Mouse (Mus musculus) kidney, embryonic 15.5 days (tissue): ENCODE data around the gene Rab34. TPM values are rescaled to one million over a fixed set of nuclear protein-coding genes. Genes with fewer than 3 reads are reported as not detected.

Source experiments
- ATAC-seq: fragments of 200-750 bp; cut with Nextera tagmentation; replicated peaks from 2 replicates; pipeline ENCODE4 v1.8.0; 2017; ENCODE audit warnings: moderate TSS enrichment; ENCODE audit not compliant: low FRiP score
- H3K27ac ChIP-seq: fragments of 300-500 bp; sonication (generic); 2 replicates; pipeline ENCODE4 v1.5.1; 2015; ENCODE audit warnings: mild to moderate bottlenecking, inconsistent platforms
- H3K27me3 ChIP-seq: fragments of 300-500 bp; sonication (generic); 2 replicates; pipeline ENCODE4 v1.6.1; 2015; ENCODE audit warnings: inconsistent platforms
- H3K36me3 ChIP-seq: fragments of 300-500 bp; sonication (generic); 2 replicates; pipeline ENCODE4 v1.6.1; 2015; ENCODE audit warnings: inconsistent platforms
- H3K4me1 ChIP-seq: fragments of 300-500 bp; sonication (generic); 2 replicates; pipeline ENCODE4 v1.6.1; 2015; ENCODE audit warnings: inconsistent platforms
- H3K4me2 ChIP-seq: fragments of 300-500 bp; sonication (generic); 2 replicates; pipeline ENCODE4 v1.6.1; 2015; ENCODE audit warnings: moderate library complexity, mild to moderate bottlenecking, inconsistent platforms
- H3K4me3 ChIP-seq: fragments of 300-500 bp; sonication (generic); replicated peaks from 2 replicates; pipeline ENCODE4 v1.5.1; 2015; ENCODE audit warnings: mild to moderate bottlenecking, inconsistent platforms
- H3K9ac ChIP-seq: fragments of 300-500 bp; sonication (generic); 2 replicates; pipeline ENCODE4 v1.6.1; 2015; ENCODE audit warnings: mild to moderate bottlenecking, inconsistent platforms
- H3K9me3 ChIP-seq: fragments of 300-500 bp; sonication (generic); replicated peaks from 2 replicates; pipeline ENCODE4 v1.6.1; 2016; ENCODE audit warnings: inconsistent platforms
- WGBS: fragments of 180-500 bp; shearing (Covaris S2); methylation state at CpG from one replicate; pipeline ENCODE4 v1.1.7; 2015; ENCODE audit warnings: mixed read lengths; 5-methylcytosine and 5-hydroxymethylcytosine counted together
- polyA plus RNA-seq: library from polyadenylated mRNA; unstranded; fragments of >200 nt; fragmentation: Nextera tagmentation; extraction: Ambion mirVana; gene quantifications from 2 replicates; pipeline ENCODE4 v1.2.1, GENCODE M21; 2015

Rab34 gene
- polyA plus RNA-seq, 1 experiment from 2014 or later = 132 TPM

- Histone ChIP-seq H3K27ac (peak overlapping the region; percentile 60), H3K4me1 (peaks cover 55% of the 10 kb centered on the region), H3K9ac (no peak overlapping the region), H3K9me3 (no peaks in the 10 kb centered on the region), H3K27me3 (no peaks in the 10 kb centered on the region), H3K36me3 (peaks cover 86% of the 10 kb centered on the region), H3K4me2 (0 out of 2 replicates have a peak overlapping the region, but pooled peaks have one; percentile 7), H3K4me3 (no peak overlapping the region)
- WGBS = 72% methylated on average over 7 of the region's 7 CpGs
- ATAC-seq = no peak
These were observed 28.7 kb upstream of the Rab34 start for GRCm38 (mm10) chr11:78159557-78159956.

DNA sequence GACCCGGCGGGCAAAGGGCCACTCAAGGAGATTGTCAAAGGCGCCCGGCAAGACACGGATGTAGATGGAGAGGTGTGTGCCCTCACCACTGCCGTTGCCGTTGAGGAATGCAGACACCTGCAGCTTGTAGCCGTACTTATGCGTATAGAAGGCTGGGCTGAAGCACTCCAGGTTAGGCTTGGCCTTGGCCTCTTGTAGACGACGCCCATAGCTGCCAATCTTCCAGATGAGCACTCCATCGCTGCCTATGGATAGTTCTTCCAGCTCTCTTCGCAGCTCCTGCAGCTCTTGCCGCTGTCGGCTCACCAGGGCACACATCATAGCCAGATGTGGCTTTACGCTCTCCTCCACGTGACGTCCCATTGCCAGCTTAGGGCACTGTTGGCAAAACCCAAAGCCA, 28.1 kb upstream of the Rab34 start:
- peaks cover 80% of the 10 kb centered on the region for H3K36me3 ChIP-seq
- H3K4me3 ChIP-seq = no peak overlapping the region
- no peaks in the 10 kb centered on the region for H3K9me3 ChIP-seq
- peak overlapping the region; percentile 60; the same call in 1 of the 2 replicates for H3K27ac ChIP-seq
- no peak overlapping the region for H3K9ac ChIP-seq
- no peak overlapping the region for H3K4me2 ChIP-seq
- ATAC-seq = no peak
- WGBS = 86% methylated on average over 18 of the region's 18 CpGs
- peaks cover 55% of the 10 kb centered on the region for H3K4me1 ChIP-seq
- no peaks in the 10 kb centered on the region for H3K27me3 ChIP-seq

- Histone ChIP-seq H3K36me3 (peaks cover 75% of the 10 kb centered on the region), H3K9ac (no peak overlapping the region), H3K9me3 (no peaks in the 10 kb centered on the region), H3K27ac (0 out of 2 replicates have a peak overlapping the region, but pooled peaks have one; percentile 41), H3K27me3 (no peaks in the 10 kb centered on the region), H3K4me2 (no peak overlapping the region), H3K4me1 (peaks cover 57% of the 10 kb centered on the region), H3K4me3 (no peak overlapping the region)
- ATAC-seq = no peak
- WGBS = 88% methylated on average over 3 of the region's 3 CpGs
These were observed 27.6 kb upstream of the Rab34 start for GRCm38 (mm10) chr11:78160675-78161074.

DNA sequence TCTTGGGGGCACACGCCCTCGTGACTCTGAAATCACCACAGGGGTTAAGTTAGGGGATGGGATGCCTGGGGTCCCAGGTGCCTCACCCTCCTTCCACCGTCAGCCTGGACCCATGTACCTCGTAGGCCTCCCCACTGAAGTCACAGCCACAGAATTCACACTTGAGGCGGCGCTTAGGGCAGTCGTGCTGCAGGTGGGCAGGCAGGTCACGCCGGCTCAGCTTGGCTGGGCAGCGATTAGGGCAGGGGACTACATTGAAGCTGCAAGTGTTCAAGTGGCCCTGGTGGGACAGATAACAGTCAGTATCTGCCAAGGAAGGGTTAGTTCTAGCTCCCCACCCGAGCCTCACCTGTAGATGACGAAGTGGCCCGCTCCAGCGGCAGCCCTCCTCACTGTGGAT, 27.1 kb upstream of the Rab34 start:
- Histone ChIP-seq H3K27me3 (no peaks in the 10 kb centered on the region), H3K36me3 (peaks cover 70% of the 10 kb centered on the region), H3K4me1 (peaks cover 62% of the 10 kb centered on the region), H3K4me2 (no peak overlapping the region), H3K27ac (peak overlapping the region; percentile 96; the same call in 1 of the 2 replicates), H3K9ac (no peak overlapping the region), H3K4me3 (no peak overlapping the region), H3K9me3 (no peaks in the 10 kb centered on the region)
- no peak for ATAC-seq
- 86% methylated on average over 14 of the region's 14 CpGs for WGBS

GRCm38 (mm10) chr11:78161968-78162367, 26.3 kb upstream of the Rab34 start:
- no peak for ATAC-seq
- Histone ChIP-seq H3K4me1 (peaks cover 67% of the 10 kb centered on the region), H3K9me3 (no peaks in the 10 kb centered on the region), H3K4me3 (peak overlapping the region; percentile 100; the same call in 1 of the 2 replicates), H3K27me3 (no peaks in the 10 kb centered on the region), H3K27ac (peak overlapping the region; percentile 96), H3K4me2 (peak overlapping the region; percentile 88), H3K9ac (peak overlapping the region; percentile 100; the same call in 1 of the 2 replicates), H3K36me3 (peaks cover 62% of the 10 kb centered on the region)
- WGBS = 44% methylated on average over 4 of the region's 4 CpGs

- no peaks in the 10 kb centered on the region for H3K9me3 ChIP-seq
- H3K27me3 ChIP-seq = no peaks in the 10 kb centered on the region
- 44% methylated on average over 6 of the region's 6 CpGs for WGBS
- no peak for ATAC-seq
- H3K4me2 ChIP-seq = peak overlapping the region; percentile 88
- peak overlapping the region; percentile 100 for H3K4me3 ChIP-seq
- peaks cover 57% of the 10 kb centered on the region for H3K36me3 ChIP-seq
- H3K9ac ChIP-seq = peak overlapping the region; percentile 100
- peak overlapping the region; percentile 96 for H3K27ac ChIP-seq
- peaks cover 67% of the 10 kb centered on the region for H3K4me1 ChIP-seq
These were observed 25.7 kb upstream of the Rab34 start for GRCm38 (mm10) chr11:78162504-78162903.

DNA sequence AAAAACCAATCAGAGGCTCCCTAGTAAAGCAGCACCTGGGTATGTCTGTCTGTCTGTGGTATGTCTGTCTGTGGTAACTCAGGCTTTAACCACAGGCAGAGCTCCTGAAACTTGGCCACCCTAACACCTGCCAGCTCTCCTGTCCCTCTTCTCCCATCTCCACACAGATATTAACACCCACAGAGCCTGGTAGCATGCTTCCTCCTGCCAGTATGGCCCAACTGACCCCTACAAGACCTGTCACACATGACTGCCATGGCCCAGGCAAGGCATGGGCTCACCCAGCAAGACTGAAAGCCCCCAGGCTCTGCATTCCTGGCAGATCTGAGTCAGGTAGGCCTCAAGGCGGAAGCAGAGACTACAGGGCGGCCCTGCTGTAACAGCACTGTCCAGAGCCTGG, 25.2 kb upstream of the Rab34 start:
- 54% methylated on average over 2 of the region's 2 CpGs for WGBS
- H3K4me1 ChIP-seq = peaks cover 63% of the 10 kb centered on the region
- no peaks in the 10 kb centered on the region for H3K27me3 ChIP-seq
- H3K9me3 ChIP-seq = no peaks in the 10 kb centered on the region
- H3K36me3 ChIP-seq = peaks cover 55% of the 10 kb centered on the region
- peak overlapping the region; percentile 100 for H3K9ac ChIP-seq
- peak overlapping the region; percentile 88 for H3K4me2 ChIP-seq
- H3K4me3 ChIP-seq = peak overlapping the region; percentile 100
- ATAC-seq = 0 out of 2 replicates have a peak, but pooled peaks have one; percentile 0
- H3K27ac ChIP-seq = peak overlapping the region; percentile 96

DNA sequence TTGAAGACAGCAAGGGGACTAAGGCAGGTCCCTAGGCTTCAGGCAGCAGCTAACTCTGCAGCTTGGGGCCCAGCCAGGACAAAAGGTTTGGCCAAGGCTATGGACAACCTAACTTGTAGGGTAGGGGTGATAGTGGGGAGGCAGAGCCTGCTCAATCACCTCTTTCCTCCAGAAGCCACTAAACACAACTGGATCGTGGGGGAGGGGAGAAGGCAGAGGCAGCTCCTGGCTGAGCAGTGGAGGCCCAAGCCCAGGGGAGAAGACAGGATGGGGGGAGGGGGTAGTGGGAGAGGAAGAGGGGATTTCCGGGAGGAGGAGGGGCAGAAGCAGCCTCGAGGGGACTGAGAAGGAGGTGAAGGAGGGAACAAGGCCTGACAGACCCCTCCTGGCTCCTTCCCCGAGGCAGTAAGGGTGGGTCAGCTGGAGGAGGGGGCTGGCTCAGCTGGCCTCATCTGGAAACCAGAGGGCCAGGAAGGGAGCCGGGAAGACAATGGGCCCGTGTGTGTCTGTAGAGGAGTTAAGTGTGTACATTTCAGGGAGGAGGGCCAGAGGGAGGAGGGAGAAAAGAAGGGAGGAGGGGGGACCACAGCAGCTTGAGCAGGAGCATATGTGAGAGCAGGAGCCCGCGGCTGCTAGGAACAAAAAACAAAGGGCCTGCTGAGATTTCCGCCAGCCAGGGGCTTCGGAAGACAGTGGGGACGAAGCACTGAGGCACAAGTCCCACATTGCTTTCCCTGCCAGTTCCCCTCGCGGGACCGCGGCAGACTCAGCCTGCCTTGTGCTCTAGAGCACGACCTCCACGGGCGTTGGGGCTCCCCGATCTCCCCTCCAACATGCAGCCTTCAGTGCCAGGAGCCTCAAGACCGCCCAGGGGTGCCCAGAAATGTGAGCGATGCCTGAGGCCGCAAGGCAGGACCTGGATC, 24.3 kb upstream of the Rab34 start:
- no peaks in the 10 kb centered on the region for H3K27me3 ChIP-seq
- peak overlapping the region; percentile 100 for H3K9ac ChIP-seq
- peak overlapping the region; percentile 96 for H3K27ac ChIP-seq
- H3K36me3 ChIP-seq = peaks cover 46% of the 10 kb centered on the region
- H3K4me1 ChIP-seq = peaks cover 63% of the 10 kb centered on the region
- no peaks in the 10 kb centered on the region for H3K9me3 ChIP-seq
- WGBS = under 1% methylated on average over 22 of the region's 22 CpGs
- H3K4me3 ChIP-seq = peak overlapping the region; percentile 100
- ATAC-seq = peak; percentile 69
- H3K4me2 ChIP-seq = peak overlapping the region; percentile 88

GRCm38 (mm10) chr11:78164604-78164923, 23.7 kb upstream of the Rab34 start:
- ATAC-seq = no peak
- Histone ChIP-seq H3K27me3 (no peaks in the 10 kb centered on the region), H3K27ac (peak overlapping the region; percentile 96), H3K9ac (peak overlapping the region; percentile 100), H3K4me1 (peaks cover 59% of the 10 kb centered on the region), H3K36me3 (peaks cover 41% of the 10 kb centered on the region), H3K9me3 (no peaks in the 10 kb centered on the region), H3K4me3 (peak overlapping the region; percentile 100), H3K4me2 (peak overlapping the region; percentile 88)
- WGBS = 0% methylated on average over 14 of the region's 14 CpGs

- under 1% methylated on average over 78 of the region's 78 CpGs for WGBS
- peaks cover 53% of the 10 kb centered on the region for H3K4me1 ChIP-seq
- H3K4me2 ChIP-seq = peak within 1 kb of the TSS; percentile 88
- H3K4me3 ChIP-seq = peak within 1 kb of the TSS; percentile 100
- H3K36me3 ChIP-seq = peaks cover 35% of the 10 kb centered on the region
- H3K27ac ChIP-seq = peak within 1 kb of the TSS; percentile 96
- ATAC-seq = peak; percentile 88
- peak within 1 kb of the TSS; percentile 100 for H3K9ac ChIP-seq
- H3K27me3 ChIP-seq = no peaks in the 10 kb centered on the region
- H3K9me3 ChIP-seq = no peaks in the 10 kb centered on the region
These were observed 23.1 kb upstream of the Rab34 start, which contains the start of gene Traf4 for GRCm38 (mm10) chr11:78164924-78165760. Gene Traf4, minus strand, starts transcription at chr11:78165589.

- 3% methylated on average over 16 of the region's 16 CpGs for WGBS
- Histone ChIP-seq H3K27me3 (no peaks in the 10 kb centered on the region), H3K9me3 (no peaks in the 10 kb centered on the region), H3K9ac (peak overlapping the region; percentile 100), H3K4me1 (peaks cover 53% of the 10 kb centered on the region), H3K4me2 (peak overlapping the region; percentile 88), H3K36me3 (peaks cover 30% of the 10 kb centered on the region), H3K4me3 (peak overlapping the region; percentile 100), H3K27ac (peak overlapping the region; percentile 96)
- ATAC-seq = peak; percentile 38
These were observed 22.5 kb upstream of the Rab34 start for GRCm38 (mm10) chr11:78165761-78166109.

DNA sequence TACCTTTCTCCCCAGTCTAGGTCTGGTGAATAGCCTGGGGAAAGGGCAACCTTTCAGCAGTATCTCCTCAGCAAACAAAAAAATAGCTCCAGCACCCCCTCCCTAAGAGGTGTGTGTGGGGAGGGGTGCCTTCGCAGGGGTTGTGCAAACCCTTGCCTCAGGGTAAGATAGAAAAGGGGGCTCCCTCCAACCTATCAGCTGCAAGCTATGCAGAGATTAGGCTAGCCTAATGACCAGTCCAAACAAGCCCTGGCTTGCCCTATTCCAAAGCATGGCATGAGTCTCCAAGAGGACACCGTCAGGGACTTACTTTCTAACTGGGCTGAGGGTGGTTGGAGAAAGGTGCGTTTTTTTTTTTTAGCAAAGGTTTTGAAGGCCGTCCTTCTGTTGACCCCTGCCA, 22.1 kb upstream of the Rab34 start:
- whole genome bisulfite sequencing = 48% methylated on average over 4 of the region's 4 CpGs
- peak overlapping the region; percentile 100 for H3K9ac ChIP-seq
- H3K27me3 ChIP-seq = no peaks in the 10 kb centered on the region
- peak overlapping the region; percentile 100 for H3K4me3 ChIP-seq
- peak overlapping the region; percentile 96 for H3K27ac ChIP-seq
- no peaks in the 10 kb centered on the region for H3K9me3 ChIP-seq
- H3K4me2 ChIP-seq = peak overlapping the region; percentile 88
- peaks cover 49% of the 10 kb centered on the region for H3K4me1 ChIP-seq
- ATAC-seq = no peak
- H3K36me3 ChIP-seq = peaks cover 30% of the 10 kb centered on the region
